Mouse (Mus musculus) kidney, embryonic 14.5 days (tissue): ENCODE measurements around the gene Smndc1. TPM values are rescaled to one million over a fixed set of nuclear protein-coding genes. Genes with fewer than 3 reads are reported as not detected.

Experiments
- polyA plus RNA-seq: library from polyadenylated mRNA; unstranded; fragments of >200 nt; fragmentation: Nextera tagmentation; extraction: Ambion mirVana; gene quantifications from 2 replicates; pipeline ENCODE4 v1.2.1, GENCODE M21; 2014

Smndc1 gene
- polyA plus RNA-seq, 1 experiment from 2014 or later = 47.7 TPM

Other genes starting within 250 kb of the Smndc1 start
- gene Mxi1, start 80.1 kb downstream of the Smndc1 start, polyA plus RNA-seq = 31.0 and 42.5 TPM in 2 replicates
- gene Gm10197, start 18.8 kb downstream of the Smndc1 start, polyA plus RNA-seq = 2.0 and 3.2 TPM in 2 replicates
- gene Dusp5, start 138.5 kb upstream of the Smndc1 start, polyA plus RNA-seq = 11.3 and 15.6 TPM in 2 replicates
- 431 and 486 TPM in 2 replicates for gene Nutf2-ps1, start 198.5 kb upstream of the Smndc1 start, polyA plus RNA-seq
- gene Smc3, start 209.8 kb upstream of the Smndc1 start, polyA plus RNA-seq = 80.2 and 83.5 TPM in 2 replicates